Mouse (Mus musculus): Measurements from ENCODE around the gene Scube1.

DNA sequence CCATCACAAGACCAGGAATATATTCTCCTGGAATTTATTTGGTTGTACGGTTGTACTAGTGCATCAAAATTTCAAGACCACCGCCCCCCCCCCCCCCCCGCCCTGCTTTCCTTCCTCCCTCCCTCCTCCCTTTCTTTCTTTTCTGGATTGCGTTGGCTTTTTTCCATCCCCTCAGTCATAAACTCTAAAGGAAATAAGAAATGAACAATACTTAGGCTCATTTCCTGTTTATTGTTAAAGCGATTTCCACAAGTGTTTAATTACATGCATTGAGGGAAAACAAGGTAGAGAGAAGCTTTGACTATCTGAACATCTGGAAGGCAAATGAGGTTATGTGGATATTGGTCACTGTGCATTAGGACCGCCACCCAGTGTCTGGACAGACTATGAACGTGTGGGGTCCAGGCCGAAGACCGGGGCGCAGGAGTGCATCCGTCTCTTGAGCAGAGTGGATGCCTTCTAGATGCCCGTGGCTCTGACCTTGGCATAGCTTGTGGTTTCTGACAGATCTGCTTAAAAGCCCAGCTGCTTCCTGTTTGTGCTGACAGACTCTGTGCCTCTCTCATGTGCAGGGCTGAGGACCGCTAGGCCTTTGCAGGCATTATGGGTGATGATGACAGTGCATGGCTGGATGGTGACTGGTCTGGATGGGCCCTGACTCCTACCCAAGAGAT, 122.3 kb downstream of the Scube1 start:
- TF ChIP-seq CTCF (IDR thresholded peaks at IDR 0.05; ENCODE audit: low read depth, low read length) (no peak), GATA2 (IDR thresholded peaks at IDR 0.05; ENCODE audit: borderline replicate concordance, low read depth, low read length) (no peak)
